Mouse (Mus musculus): Measurements from ENCODE around the gene 1700016K19Rik. TPM values are rescaled to one million over a fixed set of nuclear protein-coding genes. Genes with fewer than 3 reads are reported as not detected.

Gene 1700016K19Rik
- polyA plus RNA-seq, 1 experiment, result 0.40 TPM

DNA sequence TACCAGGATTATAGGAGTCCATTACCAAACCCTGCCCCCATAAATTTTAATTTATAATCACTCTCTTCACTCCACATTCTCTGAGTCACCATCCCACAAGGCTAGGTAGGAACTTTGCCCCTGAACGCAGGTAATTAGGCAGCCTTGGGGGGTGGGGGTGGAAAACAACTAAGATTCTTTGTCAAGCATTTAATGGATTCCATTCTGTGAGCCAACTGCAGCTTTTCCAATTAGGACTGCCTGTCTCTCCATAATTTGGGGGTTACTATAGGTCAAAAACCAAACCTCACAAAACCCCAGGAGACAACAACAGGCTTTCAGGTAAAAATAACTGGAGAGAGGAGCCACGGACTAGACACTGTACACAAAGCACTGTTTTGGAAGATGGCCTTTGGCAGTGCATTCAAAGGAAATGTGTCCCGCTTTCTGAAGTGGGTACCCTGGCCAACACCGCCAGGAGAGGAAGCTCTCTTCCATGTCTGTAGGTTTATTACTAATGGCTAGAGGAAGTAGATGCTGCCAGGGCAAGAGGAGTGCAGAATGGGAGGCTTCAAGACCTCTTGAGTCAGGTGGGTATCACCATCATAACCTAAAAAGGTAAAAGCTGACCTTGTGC, 41.2 kb downstream of the 1700016K19Rik start:
- TF ChIP-seq FLI1 (IDR thresholded peaks at IDR 0.05; ENCODE audit: low read length), result no peak
- Histone ChIP-seq H3K9me3 (peaks cover 5% of the 10 kb centered on the region), H3K4me3 (replicated peaks) (no peak overlapping the region)

GRCm38 (mm10) chr11:76042041-76042638, 42.4 kb downstream of the 1700016K19Rik start:
- peaks cover 30% of the 10 kb centered on the region for H3K36me3 ChIP-seq (replicated peaks; ENCODE audit: low read length)
- H3K4me3 ChIP-seq (replicated peaks), result no peak overlapping the region
- 0 out of 2 replicates have a peak, but pooled peaks cover 5% of the 10 kb centered on the region for H3K4me1 ChIP-seq
- TF ChIP-seq GATA1 (IDR thresholded peaks at IDR 0.05; ENCODE audit: borderline replicate concordance, low read length) (no peak), FLI1 (IDR thresholded peaks at IDR 0.05; ENCODE audit: low read length) (no peak)
- H3K9me3 ChIP-seq, result no peaks in the 10 kb centered on the region
- H3K27me3 ChIP-seq (replicated peaks), result peaks cover 18% of the 10 kb centered on the region

More for the DNA sequence above, 41.2 kb downstream of the 1700016K19Rik start:
- peaks cover 18% of the 10 kb centered on the region for H3K36me3 ChIP-seq (replicated peaks; ENCODE audit: low read length)
- H3K27me3 ChIP-seq (replicated peaks), result peaks cover 24% of the 10 kb centered on the region
- 0 out of 2 replicates have a peak, but pooled peaks cover 5% of the 10 kb centered on the region for H3K4me1 ChIP-seq

- TF ChIP-seq GATA1 (IDR thresholded peaks at IDR 0.05; ENCODE audit: borderline replicate concordance, low read length), result no peak
These were observed 43.2 kb downstream of the 1700016K19Rik start for GRCm38 (mm10) chr11:76042882-76043281.

GRCm38 (mm10) chr11:76044468-76044867, 44.8 kb downstream of the 1700016K19Rik start:
- H3K36me3 ChIP-seq (replicated peaks; ENCODE audit: low read length), result peaks cover 46% of the 10 kb centered on the region
- H3K4me3 ChIP-seq (replicated peaks), result no peak overlapping the region
- 0 out of 2 replicates have a peak, but pooled peaks cover 5% of the 10 kb centered on the region for H3K4me1 ChIP-seq
- no peaks in the 10 kb centered on the region for H3K9me3 ChIP-seq
- H3K27me3 ChIP-seq (replicated peaks), result peaks cover 9% of the 10 kb centered on the region
- TF ChIP-seq GATA1 (IDR thresholded peaks at IDR 0.05; ENCODE audit: borderline replicate concordance, low read length) (no peak), FLI1 (IDR thresholded peaks at IDR 0.05; ENCODE audit: low read length) (no peak)

More at GRCm38 (mm10) chr11:76042882-76043281, 43.2 kb downstream of the 1700016K19Rik start:
- Histone ChIP-seq H3K4me1 (0 out of 2 replicates have a peak, but pooled peaks cover 5% of the 10 kb centered on the region), H3K4me3 (replicated peaks) (no peak overlapping the region), H3K36me3 (replicated peaks; ENCODE audit: low read length) (peaks cover 38% of the 10 kb centered on the region), H3K27me3 (replicated peaks) (peaks cover 16% of the 10 kb centered on the region), H3K9me3 (no peaks in the 10 kb centered on the region)

- Histone ChIP-seq H3K4me1 (0 out of 2 replicates have a peak, but pooled peaks cover 5% of the 10 kb centered on the region), H3K4me3 (replicated peaks) (no peak overlapping the region), H3K27me3 (replicated peaks) (peaks cover 8% of the 10 kb centered on the region), H3K36me3 (replicated peaks; ENCODE audit: low read length) (peaks cover 48% of the 10 kb centered on the region), H3K9me3 (no peaks in the 10 kb centered on the region)
- no peak for TF ChIP-seq FLI1 (IDR thresholded peaks at IDR 0.05; ENCODE audit: low read length)
- no peak for TF ChIP-seq GATA1 (IDR thresholded peaks at IDR 0.05; ENCODE audit: borderline replicate concordance, low read length)
These were observed 45.7 kb downstream of the 1700016K19Rik start for GRCm38 (mm10) chr11:76045367-76045766.

DNA sequence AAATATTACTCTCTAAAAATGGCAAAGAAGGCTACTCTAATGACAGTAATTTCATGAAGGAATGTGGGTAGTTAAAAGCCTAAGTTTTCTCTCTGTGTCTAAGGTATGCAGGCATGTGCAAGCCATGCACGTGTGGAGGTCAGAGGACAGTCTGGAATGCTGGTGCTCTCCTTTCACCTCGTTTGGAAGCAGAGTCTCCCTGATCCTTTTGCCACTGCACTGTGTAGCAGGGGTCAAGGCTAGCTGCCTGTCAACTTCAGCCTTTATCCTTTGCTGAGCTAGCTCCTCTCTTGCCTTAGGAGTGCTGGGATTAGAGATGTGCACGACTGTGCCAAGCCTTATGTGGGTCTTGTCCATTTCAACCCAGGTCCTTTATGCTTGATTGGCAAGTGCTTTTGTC, 50.8 kb downstream of the 1700016K19Rik start:
- H3K9me3 ChIP-seq, result no peaks in the 10 kb centered on the region
- peaks cover 52% of the 10 kb centered on the region for H3K36me3 ChIP-seq (replicated peaks; ENCODE audit: low read length)
- TF ChIP-seq FLI1 (IDR thresholded peaks at IDR 0.05; ENCODE audit: low read length) (no peak), GATA1 (IDR thresholded peaks at IDR 0.05; ENCODE audit: borderline replicate concordance, low read length) (no peak)
- no peaks in the 10 kb centered on the region for H3K4me1 ChIP-seq
- no peak overlapping the region for H3K4me3 ChIP-seq (replicated peaks)
- no peaks in the 10 kb centered on the region for H3K27me3 ChIP-seq (replicated peaks)

DNA sequence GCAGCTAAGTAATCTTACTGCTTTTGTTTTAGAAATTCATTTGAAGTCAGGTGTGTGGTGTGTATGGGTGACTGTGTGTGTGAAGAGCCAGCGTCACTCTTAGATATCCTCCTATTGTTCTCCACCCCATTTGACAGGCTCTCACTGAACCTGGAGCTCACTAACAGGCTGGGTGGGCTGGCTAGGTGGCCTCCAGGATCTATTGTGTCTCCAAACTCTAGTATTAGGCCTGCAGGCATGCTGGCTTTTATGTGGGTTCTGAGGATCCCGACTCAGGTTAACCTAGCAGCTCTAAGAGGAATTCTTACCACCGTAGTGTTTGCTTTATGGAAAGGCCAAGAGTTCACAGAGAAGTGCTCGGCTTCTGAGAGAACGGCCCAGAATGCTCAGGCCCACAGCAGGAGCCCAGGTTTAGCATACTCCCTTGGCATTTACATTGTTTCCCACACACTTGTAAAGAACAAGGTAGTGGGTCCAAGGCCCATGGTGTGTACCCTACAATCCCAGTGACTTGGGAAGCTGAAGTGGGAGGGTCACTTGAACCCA, 51.3 kb downstream of the 1700016K19Rik start:
- peaks cover 51% of the 10 kb centered on the region for H3K36me3 ChIP-seq (replicated peaks; ENCODE audit: low read length)
- no peaks in the 10 kb centered on the region for H3K27me3 ChIP-seq (replicated peaks)
- H3K4me3 ChIP-seq (replicated peaks), result no peak overlapping the region
- peaks cover 4% of the 10 kb centered on the region for H3K4me1 ChIP-seq
- no peaks in the 10 kb centered on the region for H3K9me3 ChIP-seq
- TF ChIP-seq GATA1 (IDR thresholded peaks at IDR 0.05; ENCODE audit: borderline replicate concordance, low read length), result no peak
- TF ChIP-seq FLI1 (IDR thresholded peaks at IDR 0.05; ENCODE audit: low read length), result no peak

GRCm38 (mm10) chr11:76052496-76052895, 52.8 kb downstream of the 1700016K19Rik start:
- Histone ChIP-seq H3K36me3 (replicated peaks; ENCODE audit: low read length) (peaks cover 38% of the 10 kb centered on the region), H3K27me3 (replicated peaks) (no peaks in the 10 kb centered on the region), H3K9me3 (no peaks in the 10 kb centered on the region), H3K4me1 (peaks cover 5% of the 10 kb centered on the region), H3K4me3 (replicated peaks) (no peak overlapping the region)
- TF ChIP-seq FLI1 (IDR thresholded peaks at IDR 0.05; ENCODE audit: low read length) (no peak), GATA1 (IDR thresholded peaks at IDR 0.05; ENCODE audit: borderline replicate concordance, low read length) (no peak)

Other genes with a start within 250 kb of the 1700016K19Rik start
- gene Doc2b, start 203.9 kb upstream of the 1700016K19Rik start, polyA plus RNA-seq (2012; ENCODE audit: insufficient read depth, low replicate concordance), result not detected in 2 replicates
- 0.25 TPM in 1 of 2 replicates, not detected in the other for gene Rph3al, start 61.5 kb upstream of the 1700016K19Rik start, polyA plus RNA-seq (2012; ENCODE audit: insufficient read depth, low replicate concordance)
- gene Rflnb, start 27.9 kb downstream of the 1700016K19Rik start, polyA plus RNA-seq (2012; ENCODE audit: insufficient read depth, low replicate concordance), result 1.0 TPM in 1 of 2 replicates, not detected in the other
- 8.8 and 34.4 TPM in 2 replicates for gene Vps53, start 179.7 kb downstream of the 1700016K19Rik start, polyA plus RNA-seq (2012; ENCODE audit: insufficient read depth, low replicate concordance)
- gene Fam57a, start 179.8 kb downstream of the 1700016K19Rik start, polyA plus RNA-seq (2012; ENCODE audit: insufficient read depth, low replicate concordance), result 3.4 TPM in 1 of 2 replicates, not detected in the other
- gene Dbil5, start 217.7 kb downstream of the 1700016K19Rik start, polyA plus RNA-seq (2012; ENCODE audit: insufficient read depth, low replicate concordance), result 3.2 TPM in 1 of 2 replicates, not detected in the other
- 1.0 TPM in 1 of 2 replicates, not detected in the other for gene Gemin4, start 217.8 kb downstream of the 1700016K19Rik start, polyA plus RNA-seq (2012; ENCODE audit: insufficient read depth, low replicate concordance)
- gene Mrm3, start 243.8 kb downstream of the 1700016K19Rik start, polyA plus RNA-seq (2012; ENCODE audit: insufficient read depth, low replicate concordance), result 5.5 TPM in 1 of 2 replicates, not detected in the other
- 3.0 TPM in 1 of 2 replicates, not detected in the other for gene Glod4, start 243.8 kb downstream of the 1700016K19Rik start, polyA plus RNA-seq (2012; ENCODE audit: insufficient read depth, low replicate concordance)

All from megakaryocyte, embryonic 14.5 days (primary cell).